Mouse (Mus musculus) stomach, embryonic 14.5 days (tissue): ENCODE data around the gene Gm853. TPM values are rescaled to one million over a fixed set of nuclear protein-coding genes. Genes with fewer than 3 reads are reported as not detected.

ENCODE experiments used
- ATAC-seq: fragments of 200-750 bp; cut with Nextera tagmentation; 2 replicates; pipeline ENCODE4 v1.8.0; 2017; ENCODE audit warnings: low read depth, moderate TSS enrichment; ENCODE audit not compliant: insufficient number of reproducible peaks, insufficient read depth, low FRiP score
- H3K27ac ChIP-seq: fragments of 300-500 bp; sonication (generic); 2 replicates; pipeline ENCODE4 v1.5.1; 2014; ENCODE audit warnings: mild to moderate bottlenecking, low read length, moderate library complexity, mixed read lengths
- H3K27me3 ChIP-seq: fragments of 300-500 bp; sonication (generic); 2 replicates; pipeline ENCODE4 v1.6.1; 2014; ENCODE audit warnings: low read length, control low read depth, mixed read lengths; ENCODE audit not compliant: control insufficient read depth, insufficient read depth
- H3K36me3 ChIP-seq: fragments of 300-500 bp; sonication (generic); 2 replicates; pipeline ENCODE4 v1.6.1; 2014; ENCODE audit warnings: mild to moderate bottlenecking, control low read depth, low read length, moderate library complexity, mixed read lengths; ENCODE audit not compliant: control insufficient read depth, insufficient read depth
- H3K4me1 ChIP-seq: fragments of 300-500 bp; sonication (generic); 2 replicates; pipeline ENCODE4 v1.6.1; 2014; ENCODE audit warnings: low read length, control low read depth, mixed read lengths; ENCODE audit not compliant: control insufficient read depth, insufficient read depth
- H3K4me2 ChIP-seq: fragments of 300-500 bp; sonication (generic); replicated peaks from 2 replicates; pipeline ENCODE4 v1.6.1; 2014; ENCODE audit warnings: low read depth, low read length, control low read depth
- H3K4me3 ChIP-seq: fragments of 300-500 bp; sonication (generic); 2 replicates; pipeline ENCODE4 v1.5.1; 2014; ENCODE audit warnings: low read depth, low read length, control low read depth
- H3K9ac ChIP-seq: fragments of 300-500 bp; sonication (generic); replicated peaks from 2 replicates; pipeline ENCODE4 v1.6.1; 2014; ENCODE audit warnings: low read depth, mild to moderate bottlenecking, control low read depth, low read length, moderate library complexity, mixed read lengths
- H3K9me3 ChIP-seq: fragments of 300-500 bp; sonication (generic); 2 replicates; pipeline ENCODE4 v1.6.1; 2016; ENCODE audit warnings: low read depth, low read length, control low read depth; ENCODE audit not compliant: control insufficient read depth
- WGBS: fragments of 180-500 bp; shearing (Covaris S2); extraction: QIAGEN DNeasy Blood & Tissue Kit; methylation state at CpG from one replicate; pipeline ENCODE4 v1.1.7; 2014; 5-methylcytosine and 5-hydroxymethylcytosine counted together
- polyA plus RNA-seq: library from polyadenylated mRNA; unstranded; fragments of >200 nt; fragmentation: Nextera tagmentation; extraction: Ambion mirVana; gene quantifications from 2 replicates; pipeline ENCODE4 v1.2.1, GENCODE M21; 2014

The Gm853 gene
- polyA plus RNA-seq, 1 experiment from 2014 or later = not detected

- WGBS = 89% methylated on average over 5 of the region's 5 CpGs
- no peak overlapping the region for H3K27ac ChIP-seq
Measured at GRCm38 (mm10) chr4:130242956-130243355, 20.8 kb upstream of the Gm853 start.

DNA sequence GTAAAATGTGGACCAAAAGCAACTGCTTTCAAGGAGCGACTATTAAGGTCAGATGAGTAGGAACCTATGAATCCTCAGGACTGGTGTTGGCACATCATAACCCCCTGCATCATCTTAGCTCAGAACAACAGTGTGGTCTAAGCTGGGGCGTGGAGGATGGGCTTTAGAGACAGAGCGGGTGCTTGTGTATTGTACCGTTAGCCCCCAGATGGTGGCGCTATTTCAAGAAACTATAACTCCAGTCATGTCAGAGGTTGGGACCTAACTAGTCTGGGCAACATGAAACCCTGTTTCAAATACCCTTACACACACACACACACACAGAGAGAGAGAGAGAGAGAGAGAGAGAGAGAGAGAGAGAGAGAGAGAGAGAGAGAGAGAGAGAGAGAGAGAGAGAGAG, 18.5 kb upstream of the Gm853 start:
- no peak for ATAC-seq
- Histone ChIP-seq H3K27ac (no peak overlapping the region), H3K9ac (no peak overlapping the region), H3K4me3 (no peak overlapping the region), H3K27me3 (no peaks in the 10 kb centered on the region), H3K9me3 (no peaks in the 10 kb centered on the region), H3K36me3 (no peaks in the 10 kb centered on the region), H3K4me1 (no peaks in the 10 kb centered on the region), H3K4me2 (no peak overlapping the region)
- WGBS = 30% methylated on average over 5 of the region's 5 CpGs

More at GRCm38 (mm10) chr4:130242956-130243355, 20.8 kb upstream of the Gm853 start:
- no peak overlapping the region for H3K4me2 ChIP-seq
- ATAC-seq = no peak
- H3K4me1 ChIP-seq = no peaks in the 10 kb centered on the region
- no peaks in the 10 kb centered on the region for H3K9me3 ChIP-seq
- H3K36me3 ChIP-seq = no peaks in the 10 kb centered on the region
- no peak overlapping the region for H3K9ac ChIP-seq
- no peak overlapping the region for H3K4me3 ChIP-seq
- H3K27me3 ChIP-seq = no peaks in the 10 kb centered on the region

GRCm38 (mm10) chr4:130237607-130238006, 15.4 kb upstream of the Gm853 start:
- H3K27me3 ChIP-seq = no peaks in the 10 kb centered on the region
- ATAC-seq = no peak
- H3K9ac ChIP-seq = no peak overlapping the region
- H3K36me3 ChIP-seq = no peaks in the 10 kb centered on the region
- H3K9me3 ChIP-seq = no peaks in the 10 kb centered on the region
- 88% methylated on average over 4 of the region's 4 CpGs for WGBS
- no peak overlapping the region for H3K4me3 ChIP-seq
- H3K4me2 ChIP-seq = no peak overlapping the region
- H3K4me1 ChIP-seq = no peaks in the 10 kb centered on the region
- no peak overlapping the region for H3K27ac ChIP-seq

GRCm38 (mm10) chr4:130236361-130236760, 14.2 kb upstream of the Gm853 start:
- no peaks in the 10 kb centered on the region for H3K27me3 ChIP-seq
- WGBS = 43% methylated on average over 8 of the region's 8 CpGs
- ATAC-seq = no peak

GRCm38 (mm10) chr4:130224071-130224470, 1.9 kb upstream of the Gm853 start:
- H3K4me2 ChIP-seq = no peak overlapping the region
- no peak overlapping the region for H3K4me3 ChIP-seq
- H3K36me3 ChIP-seq = no peaks in the 10 kb centered on the region
- no peaks in the 10 kb centered on the region for H3K4me1 ChIP-seq
- H3K9ac ChIP-seq = no peak overlapping the region
- H3K27me3 ChIP-seq = no peaks in the 10 kb centered on the region
- H3K27ac ChIP-seq = no peak overlapping the region
- ATAC-seq = no peak
- no peaks in the 10 kb centered on the region for H3K9me3 ChIP-seq

More at GRCm38 (mm10) chr4:130236361-130236760, 14.2 kb upstream of the Gm853 start:
- Histone ChIP-seq H3K9ac (no peak overlapping the region), H3K9me3 (no peaks in the 10 kb centered on the region), H3K4me3 (no peak overlapping the region), H3K4me1 (no peaks in the 10 kb centered on the region), H3K27ac (no peak overlapping the region), H3K36me3 (no peaks in the 10 kb centered on the region), H3K4me2 (no peak overlapping the region)

DNA sequence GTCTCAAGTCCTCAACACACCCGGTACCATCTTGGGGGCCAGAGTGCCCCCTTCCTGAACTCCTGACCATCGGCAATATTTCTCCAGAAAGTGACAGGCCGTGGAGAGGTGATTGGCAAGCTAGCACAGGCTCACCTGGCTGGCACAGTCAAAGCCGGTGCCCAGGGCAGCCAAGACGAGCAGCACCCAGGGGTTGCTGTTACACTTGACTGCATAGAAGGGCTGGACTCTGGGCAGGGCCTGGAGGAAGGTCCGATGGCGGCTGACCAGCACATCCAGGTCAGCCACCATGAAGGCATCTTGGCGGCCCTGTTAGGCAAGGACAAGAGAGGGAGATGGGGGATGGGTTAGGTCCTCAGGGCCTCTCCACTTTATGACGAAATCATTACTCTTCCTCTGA, 2.0 kb downstream of the Gm853 start:
- Histone ChIP-seq H3K36me3 (no peaks in the 10 kb centered on the region), H3K4me1 (no peaks in the 10 kb centered on the region), H3K4me2 (no peak overlapping the region), H3K27ac (no peak overlapping the region), H3K9me3 (no peaks in the 10 kb centered on the region), H3K4me3 (no peak overlapping the region), H3K27me3 (no peaks in the 10 kb centered on the region), H3K9ac (no peak overlapping the region)
- 74% methylated on average over 9 of the region's 9 CpGs for WGBS
- no peak for ATAC-seq

DNA sequence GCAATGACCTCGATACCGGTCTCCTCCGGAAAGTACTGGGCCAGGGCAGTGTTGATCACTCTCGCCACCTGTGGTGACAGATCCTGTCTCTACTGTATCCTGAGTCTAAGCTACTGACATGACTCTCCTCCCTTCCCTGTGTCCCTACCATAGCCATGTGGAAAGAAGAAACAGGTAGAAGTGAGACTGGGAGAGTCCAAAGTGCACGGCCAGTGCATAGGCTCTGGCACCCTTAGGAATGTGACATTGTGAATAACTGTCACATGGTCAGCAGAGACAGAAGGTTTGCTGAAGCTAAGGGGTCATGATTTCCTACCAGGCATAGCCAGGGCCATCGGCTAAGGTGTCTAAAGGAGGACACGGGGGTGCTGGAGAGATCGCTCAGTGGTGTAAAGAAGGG, 6.8 kb downstream of the Gm853 start:
- no peak overlapping the region for H3K4me2 ChIP-seq
- no peak for ATAC-seq
- H3K4me3 ChIP-seq = no peak overlapping the region
- H3K36me3 ChIP-seq = no peaks in the 10 kb centered on the region
- 83% methylated on average over 8 of the region's 8 CpGs for WGBS
- no peaks in the 10 kb centered on the region for H3K9me3 ChIP-seq
- H3K27ac ChIP-seq = no peak overlapping the region
- H3K27me3 ChIP-seq = no peaks in the 10 kb centered on the region
- H3K9ac ChIP-seq = no peak overlapping the region
- no peaks in the 10 kb centered on the region for H3K4me1 ChIP-seq

- Histone ChIP-seq H3K27me3 (no peaks in the 10 kb centered on the region), H3K4me1 (no peaks in the 10 kb centered on the region), H3K9ac (no peak overlapping the region), H3K9me3 (no peaks in the 10 kb centered on the region), H3K4me2 (no peak overlapping the region), H3K36me3 (no peaks in the 10 kb centered on the region), H3K27ac (no peak overlapping the region), H3K4me3 (no peak overlapping the region)
- no peak for ATAC-seq
- WGBS = 72% methylated on average over 10 of the region's 10 CpGs
Measured at GRCm38 (mm10) chr4:130213857-130214256, 8.3 kb downstream of the Gm853 start.

GRCm38 (mm10) chr4:130213197-130213596, 9.0 kb downstream of the Gm853 start:
- WGBS = 69% methylated on average over 4 of the region's 4 CpGs
- no peaks in the 10 kb centered on the region for H3K4me1 ChIP-seq
- H3K4me3 ChIP-seq = no peak overlapping the region
- ATAC-seq = no peak
- no peaks in the 10 kb centered on the region for H3K36me3 ChIP-seq
- no peak overlapping the region for H3K4me2 ChIP-seq
- no peak overlapping the region for H3K9ac ChIP-seq
- H3K27ac ChIP-seq = no peak overlapping the region
- H3K27me3 ChIP-seq = no peaks in the 10 kb centered on the region
- H3K9me3 ChIP-seq = no peaks in the 10 kb centered on the region
